Mouse (Mus musculus) intestine, embryonic 16.5 days (tissue): ENCODE measurements around the gene Abhd17a. TPM values are rescaled to one million over a fixed set of nuclear protein-coding genes. Genes with fewer than 3 reads are reported as not detected.

Source experiments
- ATAC-seq: fragments of 200-750 bp; cut with Nextera tagmentation; 2 replicates; pipeline ENCODE4 v1.8.0; 2017; ENCODE audit warnings: moderate TSS enrichment, moderate library complexity
- H3K27ac ChIP-seq: fragments of 300-500 bp; sonication (generic); 2 replicates; pipeline ENCODE4 v1.5.1; 2014; ENCODE audit warnings: mild to moderate bottlenecking, low read length
- H3K27me3 ChIP-seq: fragments of 300-500 bp; sonication (generic); replicated peaks from 2 replicates; pipeline ENCODE4 v1.6.1; 2014; ENCODE audit warnings: low read length, control low read depth, mixed read lengths; ENCODE audit not compliant: control insufficient read depth, insufficient read depth
- H3K36me3 ChIP-seq: fragments of 300-500 bp; sonication (generic); 2 replicates; pipeline ENCODE4 v1.6.1; 2014; ENCODE audit warnings: low read length, control low read depth; ENCODE audit not compliant: control insufficient read depth, insufficient read depth
- H3K4me1 ChIP-seq: fragments of 300-500 bp; sonication (generic); 2 replicates; pipeline ENCODE4 v1.6.1; 2014; ENCODE audit warnings: low read length, control low read depth, mixed read lengths; ENCODE audit not compliant: control insufficient read depth, insufficient read depth
- H3K4me2 ChIP-seq: fragments of 300-500 bp; sonication (generic); 2 replicates; pipeline ENCODE4 v1.6.1; 2014; ENCODE audit warnings: low read depth, low read length, control low read depth
- H3K4me3 ChIP-seq: fragments of 300-500 bp; sonication (generic); 2 replicates; pipeline ENCODE4 v1.5.1; 2014; ENCODE audit warnings: mild to moderate bottlenecking, low read length
- H3K9ac ChIP-seq: fragments of 300-500 bp; sonication (generic); 2 replicates; pipeline ENCODE4 v1.6.1; 2014; ENCODE audit warnings: low read depth, low read length
- H3K9me3 ChIP-seq: fragments of 300-500 bp; sonication (generic); 2 replicates; pipeline ENCODE4 v1.6.1; 2016; ENCODE audit warnings: low read length, control low read depth; ENCODE audit not compliant: control insufficient read depth
- WGBS: fragments of 180-500 bp; shearing (Covaris S2); extraction: QIAGEN DNeasy Blood & Tissue Kit; methylation state at CpG from one replicate; pipeline ENCODE4 v1.1.7; 2014; 5-methylcytosine and 5-hydroxymethylcytosine counted together
- polyA plus RNA-seq: library from polyadenylated mRNA; unstranded; fragments of >200 nt; fragmentation: Nextera tagmentation; extraction: Ambion mirVana; gene quantifications from 2 replicates; pipeline ENCODE4 v1.2.1, GENCODE M21; 2015

Gene Abhd17a
- polyA plus RNA-seq, 1 experiment from 2014 or later: 63.1 TPM

- no peaks in the 10 kb centered on the region for H3K9me3 ChIP-seq
- no peak overlapping the region for H3K9ac ChIP-seq
- H3K4me3 ChIP-seq: no peak overlapping the region
- no peaks in the 10 kb centered on the region for H3K36me3 ChIP-seq
- ATAC-seq: no peak
- 79% methylated on average over 2 of the region's 2 CpGs for WGBS
- H3K4me1 ChIP-seq: peaks cover 60% of the 10 kb centered on the region
- no peak overlapping the region for H3K27ac ChIP-seq
- no peak overlapping the region for H3K4me2 ChIP-seq
- H3K27me3 ChIP-seq: no peaks in the 10 kb centered on the region
Observed at GRCm38 (mm10) chr10:80572477-80572876, 17.7 kb downstream of the Abhd17a start.

- peak overlapping the region; percentile 63 for H3K27ac ChIP-seq
- H3K4me2 ChIP-seq: peak overlapping the region; percentile 38
- peak overlapping the region; percentile 59 for H3K9ac ChIP-seq
- H3K4me1 ChIP-seq: peaks cover 65% of the 10 kb centered on the region
- H3K9me3 ChIP-seq: no peaks in the 10 kb centered on the region
- H3K27me3 ChIP-seq: no peaks in the 10 kb centered on the region
- peak; percentile 22 for ATAC-seq
- no peaks in the 10 kb centered on the region for H3K36me3 ChIP-seq
- peak overlapping the region; percentile 19 for H3K4me3 ChIP-seq
- WGBS: 25% methylated on average over 30 of the region's 30 CpGs
Observed at GRCm38 (mm10) chr10:80570871-80571836, 19.0 kb downstream of the Abhd17a start.

- Histone ChIP-seq H3K36me3 (no peaks in the 10 kb centered on the region), H3K27ac (0 out of 2 replicates have a peak overlapping the region, but pooled peaks have one; percentile 63), H3K9ac (peak overlapping the region; percentile 59; the same call in 1 of the 2 replicates), H3K4me1 (peaks cover 58% of the 10 kb centered on the region), H3K27me3 (no peaks in the 10 kb centered on the region), H3K4me2 (peak overlapping the region; percentile 48; the same call in 1 of the 2 replicates), H3K4me3 (no peak overlapping the region), H3K9me3 (no peaks in the 10 kb centered on the region)
- 84% methylated on average over 10 of the region's 10 CpGs for WGBS
- ATAC-seq: no peak
Observed at GRCm38 (mm10) chr10:80570419-80570818, 19.7 kb downstream of the Abhd17a start.

GRCm38 (mm10) chr10:80569664-80570066, 20.5 kb downstream of the Abhd17a start:
- H3K4me1 ChIP-seq: peaks cover 55% of the 10 kb centered on the region
- H3K4me3 ChIP-seq: peak overlapping the region; percentile 27
- peak overlapping the region; percentile 48 for H3K4me2 ChIP-seq

GRCm38 (mm10) chr10:80568876-80569275, 21.3 kb downstream of the Abhd17a start:
- Histone ChIP-seq H3K4me1 (peaks cover 48% of the 10 kb centered on the region), H3K27me3 (no peaks in the 10 kb centered on the region), H3K36me3 (no peaks in the 10 kb centered on the region), H3K27ac (no peak overlapping the region), H3K4me3 (no peak overlapping the region), H3K9me3 (no peaks in the 10 kb centered on the region), H3K9ac (no peak overlapping the region), H3K4me2 (no peak overlapping the region)
- 95% methylated on average over 28 of the region's 29 CpGs for WGBS
- ATAC-seq: no peak

More at GRCm38 (mm10) chr10:80569664-80570066, 20.5 kb downstream of the Abhd17a start:
- H3K27ac ChIP-seq: peak overlapping the region; percentile 61
- H3K9ac ChIP-seq: peak overlapping the region; percentile 59
- no peaks in the 10 kb centered on the region for H3K9me3 ChIP-seq
- no peaks in the 10 kb centered on the region for H3K27me3 ChIP-seq
- ATAC-seq: peak; percentile 63
- 26% methylated on average over 10 of the region's 10 CpGs for WGBS
- H3K36me3 ChIP-seq: no peaks in the 10 kb centered on the region

GRCm38 (mm10) chr10:80566375-80567092, 23.6 kb downstream of the Abhd17a start:
- no peaks in the 10 kb centered on the region for H3K36me3 ChIP-seq
- H3K9me3 ChIP-seq: no peaks in the 10 kb centered on the region
- WGBS: 25% methylated on average over 17 of the region's 17 CpGs
- 0 out of 2 replicates have a peak overlapping the region, but pooled peaks have one; percentile 14 for H3K9ac ChIP-seq
- no peak overlapping the region for H3K4me3 ChIP-seq
- peak; percentile 42 for ATAC-seq
- no peaks in the 10 kb centered on the region for H3K27me3 ChIP-seq
- H3K4me1 ChIP-seq: peaks cover 28% of the 10 kb centered on the region
- H3K27ac ChIP-seq: no peak overlapping the region
- H3K4me2 ChIP-seq: no peak overlapping the region

- Histone ChIP-seq H3K9me3 (no peaks in the 10 kb centered on the region), H3K9ac (peak within 1 kb of the TSS; percentile 99), H3K36me3 (no peaks in the 10 kb centered on the region), H3K4me2 (peak within 1 kb of the TSS; percentile 66), H3K27me3 (no peaks in the 10 kb centered on the region), H3K4me1 (peaks cover 30% of the 10 kb centered on the region), H3K27ac (peak within 1 kb of the TSS; percentile 92), H3K4me3 (peak within 1 kb of the TSS; percentile 99)
- peak; percentile 86 for ATAC-seq
- under 1% methylated on average over 72 of the region's 72 CpGs for WGBS
Observed at GRCm38 (mm10) chr10:80561116-80561944, 28.8 kb downstream of the Abhd17a start, which contains the start of gene Rexo1. Gene Rexo1, minus strand, starts transcription at chr10:80561560.

GRCm38 (mm10) chr10:80560621-80561020, 29.5 kb downstream of the Abhd17a start:
- Histone ChIP-seq H3K4me3 (peak overlapping the region; percentile 99), H3K9ac (peak overlapping the region; percentile 99), H3K27ac (peak overlapping the region; percentile 92), H3K4me2 (peak overlapping the region; percentile 66), H3K4me1 (peaks cover 30% of the 10 kb centered on the region), H3K27me3 (no peaks in the 10 kb centered on the region), H3K9me3 (no peaks in the 10 kb centered on the region), H3K36me3 (no peaks in the 10 kb centered on the region)
- peak; percentile 27 for ATAC-seq
- WGBS: 1% methylated on average over 13 of the region's 13 CpGs
